Mouse (Mus musculus) lung, embryonic 14.5 days (tissue): ENCODE measurements around the gene Foxf1. TPM values are rescaled to one million over a fixed set of nuclear protein-coding genes. Genes with fewer than 3 reads are reported as not detected.

Experiments
- ATAC-seq: fragments of 200-750 bp; cut with Nextera tagmentation; 2 replicates; pipeline ENCODE4 v1.8.0; 2017; ENCODE audit warnings: mild to moderate bottlenecking, moderate TSS enrichment, moderate library complexity; ENCODE audit not compliant: insufficient read depth
- DNase-seq: peaks from one replicate; pipeline ENCODE4 v3.0.0-alpha.2; 2015
- H3K27ac ChIP-seq: fragments of 300-500 bp; sonication (generic); 2 replicates; pipeline ENCODE4 v1.5.1; 2014; ENCODE audit warnings: low read depth, mild to moderate bottlenecking, moderate library complexity
- H3K27me3 ChIP-seq: fragments of 300-500 bp; sonication (generic); 2 replicates; pipeline ENCODE4 v1.6.1; 2014; ENCODE audit warnings: low read length, control low read depth; ENCODE audit not compliant: insufficient read depth
- H3K36me3 ChIP-seq: fragments of 300-500 bp; sonication (generic); 2 replicates; pipeline ENCODE4 v1.6.1; 2014; ENCODE audit warnings: control low read depth; ENCODE audit not compliant: insufficient read depth
- H3K4me1 ChIP-seq: fragments of 300-500 bp; sonication (generic); 2 replicates; pipeline ENCODE4 v1.6.1; 2014; ENCODE audit warnings: antibody characterized with exemption, control low read depth; ENCODE audit not compliant: insufficient read depth
- H3K4me2 ChIP-seq: fragments of 300-500 bp; sonication (generic); 2 replicates; pipeline ENCODE4 v1.6.1; 2014; ENCODE audit warnings: mild to moderate bottlenecking
- H3K4me3 ChIP-seq: fragments of 300-500 bp; sonication (generic); 2 replicates; pipeline ENCODE4 v1.5.1; 2014; ENCODE audit warnings: low read depth, low read length
- H3K9ac ChIP-seq: fragments of 300-500 bp; sonication (generic); 2 replicates; pipeline ENCODE4 v1.6.1; 2014
- H3K9me3 ChIP-seq: fragments of 300-500 bp; sonication (generic); 2 replicates; pipeline ENCODE4 v1.6.1; 2016; ENCODE audit warnings: low read depth, low read length, control low read depth
- CTCF ChIP-seq: IDR thresholded peaks from 2 replicates; pipeline ENCODE4 v1.5.1; 2016; ENCODE audit warnings: antibody characterized with exemption, low read depth
- WGBS: fragments of 180-500 bp; shearing (Covaris S2); extraction: QIAGEN DNeasy Blood & Tissue Kit; methylation state at CpG from one replicate; pipeline ENCODE4 v1.1.7; 2014; 5-methylcytosine and 5-hydroxymethylcytosine counted together
- microRNA-seq: library from miRNA; unstranded; fragments of <30 nt; microRNA quantifications from one replicate; pipeline ENCODE4, GENCODE M21; 2016; ENCODE audit warnings: borderline number of aligned reads
- polyA plus RNA-seq: library from polyadenylated mRNA; unstranded; fragments of >200 nt; fragmentation: Nextera tagmentation; extraction: Ambion mirVana; gene quantifications from 2 replicates; pipeline ENCODE4 v1.2.1, GENCODE M21; 2014

Foxf1 gene
- polyA plus RNA-seq, 1 experiment from 2014 or later = 180 TPM

GRCm38 (mm10) chr8:121132961-121133513 is 48.9 kb downstream of the Foxf1 start:
- DNase-seq (no peak), ATAC-seq (no peak)
- peaks cover 27% of the 10 kb centered on the region for H3K27me3 ChIP-seq
- no peak overlapping the region for H3K27ac ChIP-seq
- H3K36me3 ChIP-seq = no peaks in the 10 kb centered on the region
- no peak overlapping the region for H3K4me3 ChIP-seq
- no peaks in the 10 kb centered on the region for H3K4me1 ChIP-seq
- no peaks in the 10 kb centered on the region; the same call in 1 of the 2 replicates for H3K9me3 ChIP-seq
- no peak for TF ChIP-seq CTCF
- 72% methylated on average over 5 of the region's 5 CpGs for WGBS
- no peak overlapping the region for H3K4me2 ChIP-seq
- H3K9ac ChIP-seq = no peak overlapping the region

- no peak for DNase-seq
- ATAC-seq = no peak
- Histone ChIP-seq H3K27ac (no peak overlapping the region), H3K36me3 (no peaks in the 10 kb centered on the region), H3K4me2 (no peak overlapping the region), H3K4me1 (no peaks in the 10 kb centered on the region), H3K9ac (no peak overlapping the region), H3K27me3 (peaks cover 16% of the 10 kb centered on the region), H3K4me3 (no peak overlapping the region), H3K9me3 (no peaks in the 10 kb centered on the region; the same call in 1 of the 2 replicates)
- TF ChIP-seq CTCF = no peak
- WGBS = 85% methylated on average over 10 of the region's 10 CpGs
These were observed 49.9 kb downstream of the Foxf1 start for GRCm38 (mm10) chr8:121134102-121134501.

GRCm38 (mm10) chr8:121134512-121134911 is 50.3 kb downstream of the Foxf1 start:
- Histone ChIP-seq H3K27me3 (peaks cover 12% of the 10 kb centered on the region), H3K4me2 (no peak overlapping the region), H3K4me3 (no peak overlapping the region), H3K9ac (no peak overlapping the region), H3K27ac (no peak overlapping the region), H3K4me1 (no peaks in the 10 kb centered on the region), H3K36me3 (no peaks in the 10 kb centered on the region), H3K9me3 (no peaks in the 10 kb centered on the region; the same call in 1 of the 2 replicates)
- whole genome bisulfite sequencing = 88% methylated on average over 11 of the region's 11 CpGs
- ATAC-seq (no peak), DNase-seq (no peak)
- TF ChIP-seq CTCF = no peak

GRCm38 (mm10) chr8:121136856-121137255 is 52.7 kb downstream of the Foxf1 start:
- H3K4me3 ChIP-seq = no peak overlapping the region

More at GRCm38 (mm10) chr8:121136856-121137255, 52.7 kb downstream of the Foxf1 start:
- no peak for ATAC-seq
- H3K9ac ChIP-seq = no peak overlapping the region
- no peaks in the 10 kb centered on the region for H3K4me1 ChIP-seq
- no peak overlapping the region for H3K4me2 ChIP-seq
- H3K9me3 ChIP-seq = no peaks in the 10 kb centered on the region; the same call in 1 of the 2 replicates
- H3K27me3 ChIP-seq = 0 out of 2 replicates have a peak, but pooled peaks cover 4% of the 10 kb centered on the region
- peak; percentile 28; the same call in 1 of the 2 replicates for TF ChIP-seq CTCF
- DNase-seq = no peak
- 93% methylated on average over 6 of the region's 6 CpGs for WGBS
- H3K36me3 ChIP-seq = no peaks in the 10 kb centered on the region
- H3K27ac ChIP-seq = no peak overlapping the region

Small RNAs within 50 kb of the gene (microRNA-seq; reads per million reads assigned to microRNA genes)
- gene Gm27530 = not detected

Other genes starting within 250 kb of the Foxf1 start
- 57.6 and 63.1 TPM in 2 replicates for gene Mthfsd, start 24.0 kb downstream of the Foxf1 start, polyA plus RNA-seq
- 1.1 and 1.9 TPM in 2 replicates for gene Foxc2, start 31.8 kb downstream of the Foxf1 start, polyA plus RNA-seq
- gene Foxl1, start 43.6 kb downstream of the Foxf1 start, polyA plus RNA-seq = 6.8 and 7.9 TPM in 2 replicates